ENCODE assay signal across 24 mouse cellular contexts in the genomic region with DNA sequence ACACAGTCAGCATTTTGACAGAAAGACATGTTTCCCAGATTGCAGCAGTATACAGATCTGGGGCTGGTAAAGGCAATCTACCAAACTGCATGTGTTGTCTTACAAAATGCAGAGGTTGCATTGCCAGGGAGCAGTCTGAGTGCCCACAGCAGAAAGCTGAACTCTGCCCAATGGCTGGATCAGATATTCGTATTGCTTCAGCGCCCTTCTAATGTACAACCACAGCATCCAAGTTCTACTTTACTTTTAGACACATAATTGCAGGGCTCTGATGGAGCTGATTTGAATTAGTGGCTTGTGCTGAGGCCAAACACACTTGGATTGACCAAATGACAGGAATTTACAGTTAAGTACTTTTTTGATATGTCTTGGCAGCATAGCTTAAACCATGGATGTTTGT. TPM values are rescaled to one million over a fixed set of nuclear protein-coding genes. Genes with fewer than 3 reads are reported as not detected.
DNase-seq lines count a peak whose midpoint lies in the region; ATAC-seq and TF ChIP-seq lines count a peak whose summit lies in the region.
"Had no signal": no experiment of that assay in that cellular context is flagged by ENCODE, and none has a peak within 500 bp of the region (broad histone marks: within the 10 kb centered on the region; RNA-seq: fewer than 3 reads in every experiment).

No protein-coding gene starts in this region.

- H3K4me3 ChIP-seq in midbrain, embryonic 11.5 days (ENCODE audit: low read depth, low read length) = no peak overlapping the region
- H3K4me3 ChIP-seq in midbrain, postnatal 0 days (ENCODE audit: low read depth, low read length) = no peak overlapping the region
- H3K4me3 ChIP-seq in embryonic facial prominence, embryonic 15.5 days (replicated peaks) = no peak overlapping the region
- H3K4me3 ChIP-seq: embryonic facial prominence, embryonic 12.5 days; erythroblast, embryonic 14.5 days; forebrain, embryonic 13.5 days; forebrain, embryonic 15.5 days had no signal

- no peak overlapping the region for H3K9ac ChIP-seq in midbrain, embryonic 11.5 days (ENCODE audit: low read length)
- no peak overlapping the region for H3K9ac ChIP-seq in midbrain, postnatal 0 days (replicated peaks; ENCODE audit: low read length, poor library complexity, severe bottlenecking)
- H3K9ac ChIP-seq in embryonic facial prominence, embryonic 15.5 days = no peak overlapping the region
- H3K9ac ChIP-seq: embryonic facial prominence, embryonic 12.5 days; forebrain, embryonic 13.5 days; forebrain, embryonic 15.5 days; forebrain, postnatal 0 days had no signal

- DNase-seq in midbrain, embryonic 11.5 days (ENCODE audit: low spot score, missing footprints) = peak; percentile 12
- no peak for DNase-seq in midbrain, postnatal 0 days (ENCODE audit: low spot score)
- DNase-seq in adipocyte (ENCODE audit: low spot score) = peak; percentile 8
- no peak for DNase-seq in urinary bladder, postnatal 25 days (ENCODE audit: low spot score)
- no peak for DNase-seq in frontal cortex, adult 2 months (ENCODE audit: extremely low spot score in 1 of 2, low spot score in 1 of 2)
- DNase-seq in yolk sac, embryonic 10.5 days (ENCODE audit: low spot score) = no peak
- DNase-seq: adrenal gland, adult 2 months; adrenal gland, postnatal 10 days; adrenal gland, postnatal 25 days; cerebellum, adult 11 months; cerebellum, adult 18-20 months; cerebellum, adult 8-10 months; cerebellum, adult 9-11 months; cerebellum, postnatal 14 days; cerebellum, postnatal 36 days; embryo, embryonic 11 days; forebrain, postnatal 0 days had no signal

- H3K9me3 ChIP-seq in midbrain, embryonic 11.5 days (ENCODE audit: control insufficient read depth, low read length) = no peaks in the 10 kb centered on the region
- H3K9me3 ChIP-seq in midbrain, postnatal 0 days (ENCODE audit: low read length) = no peaks in the 10 kb centered on the region
- H3K9me3 ChIP-seq in embryonic facial prominence, embryonic 15.5 days (replicated peaks) = no peaks in the 10 kb centered on the region
- H3K9me3 ChIP-seq: embryonic facial prominence, embryonic 12.5 days; forebrain, embryonic 13.5 days; forebrain, embryonic 15.5 days had no signal

- WGBS in midbrain, embryonic 11.5 days = 93% methylated on average over 2 of the region's 2 CpGs
- 94% methylated on average over 2 of the region's 2 CpGs for whole genome bisulfite sequencing in midbrain, postnatal 0 days
- 56% methylated on average over 2 of the region's 2 CpGs for WGBS in embryonic facial prominence, embryonic 15.5 days

- H3K4me2 ChIP-seq in midbrain, embryonic 11.5 days = no peak overlapping the region
- no peak overlapping the region for H3K4me2 ChIP-seq in midbrain, postnatal 0 days (ENCODE audit: low read depth, low read length, poor library complexity, severe bottlenecking)
- H3K4me2 ChIP-seq in embryonic facial prominence, embryonic 15.5 days (replicated peaks) = no peak overlapping the region
- H3K4me2 ChIP-seq: embryonic facial prominence, embryonic 12.5 days; forebrain, embryonic 13.5 days; forebrain, embryonic 15.5 days had no signal

- no peak for TF ChIP-seq CTCF in midbrain, postnatal 0 days (IDR thresholded peaks at IDR 0.05)

- H3K4me1 ChIP-seq in midbrain, embryonic 11.5 days (ENCODE audit: control insufficient read depth, insufficient read depth, low read length) = no peaks in the 10 kb centered on the region
- no peaks in the 10 kb centered on the region for H3K4me1 ChIP-seq in midbrain, postnatal 0 days (ENCODE audit: insufficient read depth, low read length)
- H3K4me1 ChIP-seq in embryonic facial prominence, embryonic 15.5 days = peaks cover 7% of the 10 kb centered on the region
- H3K4me1 ChIP-seq: embryonic facial prominence, embryonic 12.5 days; forebrain, embryonic 13.5 days; forebrain, embryonic 15.5 days had no signal

- no peaks in the 10 kb centered on the region for H3K36me3 ChIP-seq in midbrain, embryonic 11.5 days (ENCODE audit: control insufficient read depth, insufficient read depth, low read length)
- H3K36me3 ChIP-seq in midbrain, postnatal 0 days (ENCODE audit: insufficient read depth, low read length) = peaks cover 6% of the 10 kb centered on the region
- peaks cover 11% of the 10 kb centered on the region; the same call in 1 of the 2 replicates for H3K36me3 ChIP-seq in embryonic facial prominence, embryonic 15.5 days
- H3K36me3 ChIP-seq: forebrain, embryonic 15.5 days had no signal

- no peak for ATAC-seq in midbrain, embryonic 11.5 days (ENCODE audit: low FRiP score)
- no peak for ATAC-seq in midbrain, postnatal 0 days (ENCODE audit: low FRiP score)
- peak; percentile 49; the same call in 1 of the 2 replicates for ATAC-seq in embryonic facial prominence, embryonic 15.5 days (ENCODE audit: insufficient number of reproducible peaks, low FRiP score, low TSS enrichment, low read depth)
- ATAC-seq: activated CD4-positive, CD25-positive, alpha-beta regulatory T cell, adult 4 months; forebrain, embryonic 13.5 days; forebrain, embryonic 15.5 days; forebrain, postnatal 0 days; Patski had no signal

- no peaks in the 10 kb centered on the region for H3K27me3 ChIP-seq in midbrain, embryonic 11.5 days (ENCODE audit: control insufficient read depth, insufficient read depth, low read length)
- H3K27me3 ChIP-seq in midbrain, postnatal 0 days (ENCODE audit: insufficient read depth, low read length) = no peaks in the 10 kb centered on the region
- no peaks in the 10 kb centered on the region for H3K27me3 ChIP-seq in embryonic facial prominence, embryonic 15.5 days
- H3K27me3 ChIP-seq: embryonic facial prominence, embryonic 12.5 days; forebrain, embryonic 13.5 days; forebrain, embryonic 15.5 days; Patski had no signal

- no peak overlapping the region for H3K27ac ChIP-seq in midbrain, embryonic 11.5 days (ENCODE audit: low read depth, low read length)
- no peak overlapping the region for H3K27ac ChIP-seq in midbrain, postnatal 0 days (ENCODE audit: low read depth, low read length)
- peak overlapping the region; percentile 23; the same call in 1 of the 2 replicates for H3K27ac ChIP-seq in embryonic facial prominence, embryonic 15.5 days (replicated peaks)
- H3K27ac ChIP-seq: embryonic facial prominence, embryonic 12.5 days; forebrain, embryonic 13.5 days; forebrain, embryonic 15.5 days had no signal

RNA-seq across cellular contexts. Expression of a gene that starts 22.1 kb away (rescaled TPM):
- polyA plus RNA-seq in midbrain, embryonic 11.5 days (2014; fragmentation: Nextera tagmentation; extraction: Ambion mirVana) = 94.6 and 96.4 TPM in 2 replicates
- 133 and 163 TPM in 2 replicates for total RNA-seq in midbrain, postnatal 0 days (2014; rRNA removed)
- 133 and 134 TPM in 2 replicates for polyA plus RNA-seq in midbrain, postnatal 0 days (2015; fragmentation: Nextera tagmentation; extraction: Ambion mirVana)
- polyA plus RNA-seq in embryonic facial prominence, embryonic 15.5 days (2015; fragmentation: Nextera tagmentation; extraction: Ambion mirVana) = 58.9 and 60.6 TPM in 2 replicates
- 106 and 108 TPM in 2 replicates for polyA plus RNA-seq in frontal cortex, adult 2 months (2012; rRNA removed)
- polyA plus RNA-seq: erythroblast, embryonic 14.5 days had no signal

Comparison
In these comparisons a context has a peak if more than half of its experiments do, and no peak if none do; other contexts are left out.
1. DNase-seq: peak in midbrain, embryonic 11.5 days (single experiment) and adipocyte (single experiment); none in midbrain, postnatal 0 days (single experiment), urinary bladder, postnatal 25 days (single experiment), frontal cortex, adult 2 months (0 of 2) and yolk sac, embryonic 10.5 days (single experiment).